Mouse (Mus musculus): ENCODE data around the gene Hbq1a.

- no peak for TF ChIP-seq CTCF (IDR thresholded peaks at IDR 0.05; ENCODE audit: low read depth)
- no peak for TF ChIP-seq EP300 (IDR thresholded peaks at IDR 0.05; ENCODE audit: low read depth)
Measured at GRCm38 (mm10) chr11:32320507-32321195, 20.8 kb downstream of the Hbq1a start.

Data from heart, postnatal 0 days (tissue).